Mouse (Mus musculus) olfactory bulb, adult 2 months (tissue): ENCODE results near the gene Sh3pxd2a.

Experiments
- CTCF ChIP-seq: fragments of 200-500 bp; IDR thresholded peaks from 2 replicates; pipeline ENCODE4 v1.5.1; 2012; ENCODE audit warnings: low read depth, mild to moderate bottlenecking, low read length, moderate library complexity; ENCODE audit not compliant: insufficient read depth
- POLR2A ChIP-seq: fragments of 200-500 bp; IDR thresholded peaks from 2 replicates; pipeline ENCODE4 v1.6.1; 2012; ENCODE audit warnings: mild to moderate bottlenecking, low read depth, low read length, moderate library complexity; ENCODE audit not compliant: insufficient read depth

DNA sequence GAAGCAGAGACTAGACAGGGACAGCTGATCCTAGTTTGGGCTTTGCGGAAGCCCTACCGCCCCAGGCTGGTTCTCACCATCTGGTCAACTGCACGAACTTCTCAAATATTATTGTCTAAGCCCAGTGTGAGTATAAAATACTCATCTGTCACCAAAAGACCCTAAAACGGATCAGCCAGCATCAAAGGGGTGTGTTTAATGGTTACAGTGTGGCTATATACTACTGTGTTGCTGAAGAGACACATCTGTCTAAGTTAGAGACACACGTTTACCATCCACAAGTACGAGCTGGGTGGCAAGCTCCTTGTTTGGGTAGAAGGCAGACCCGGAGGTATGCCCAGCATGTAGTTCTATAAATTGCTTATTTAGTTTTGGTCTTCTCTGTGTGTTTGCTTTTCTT lies 40.6 kb downstream of the Sh3pxd2a start:
- no peak for TF ChIP-seq CTCF
- no peak for TF ChIP-seq POLR2A
